Mouse (Mus musculus): ENCODE measurements around the gene Gm36079.
"Not testable (repeated sequence)": the region's sequence is repeated elsewhere in the genome, so short reads cannot be mapped to it uniquely, and the experiment has no call there.

GRCm38 (mm10) chr13:120063439-120064089 is 36.8 kb upstream of the Gm36079 start:
- TF ChIP-seq POLR2A (IDR thresholded peaks at IDR 0.05; ENCODE audit: control insufficient read depth in 1 of 2, insufficient read depth in 1 of 2, low read depth in 1 of 2, low read length in 2 of 2, poor library complexity in 1 of 2); JUND (IDR thresholded peaks at IDR 0.05; ENCODE audit: low read depth, low read length); HCFC1 (IDR thresholded peaks at IDR 0.05; ENCODE audit: low read depth, low read length): not testable (repeated sequence)

Data from MEL (cell line).